Comparison of ENCODE assay signal across 25 mouse cellular contexts in genomic region chr14:20120012-20120411, GRCm38 (mm10).
"Had no signal": no experiment of that assay in that cellular context is flagged by ENCODE, and none has a peak within 500 bp of the region (broad histone marks: within the 10 kb centered on the region; RNA-seq: fewer than 3 reads in every experiment).

No protein-coding gene starts in this region.

- H3K36me3 ChIP-seq: limb, embryonic 13.5 days; liver, embryonic 12.5 days; liver, embryonic 15.5 days; lung, embryonic 15.5 days; midbrain, embryonic 10.5 days; midbrain, embryonic 13.5 days; neural tube, embryonic 13.5 days had no signal

- H3K9me3 ChIP-seq: limb, embryonic 13.5 days; liver, embryonic 12.5 days; liver, embryonic 15.5 days; lung, embryonic 15.5 days; megakaryocyte, embryonic 14.5 days; midbrain, embryonic 10.5 days; midbrain, embryonic 13.5 days; neural tube, embryonic 13.5 days had no signal

- H3K27ac ChIP-seq: kidney, postnatal 0 days; layer of hippocampus, adult 2 months; left cerebral cortex, adult 2 months; limb, embryonic 13.5 days; liver, embryonic 12.5 days; liver, embryonic 15.5 days; lung, embryonic 15.5 days; midbrain, embryonic 10.5 days; midbrain, embryonic 13.5 days; neural tube, embryonic 13.5 days; stomach, postnatal 0 days had no signal

- H3K4me3 ChIP-seq: layer of hippocampus, adult 2 months; left cerebral cortex, adult 2 months; limb, embryonic 13.5 days; liver, embryonic 12.5 days; liver, embryonic 15.5 days; lung, embryonic 15.5 days; megakaryocyte, embryonic 14.5 days; midbrain, embryonic 10.5 days; midbrain, embryonic 13.5 days; myocyte; neural tube, embryonic 13.5 days had no signal

- H3K4me1 ChIP-seq: midbrain, embryonic 13.5 days had no signal

- H3K27me3 ChIP-seq: limb, embryonic 13.5 days; liver, embryonic 12.5 days; liver, embryonic 15.5 days; lung, embryonic 15.5 days; neural tube, embryonic 13.5 days had no signal

- DNase-seq: kidney, adult 2 months; kidney, postnatal 25 days; layer of hippocampus, adult 9-11 months; left cerebral cortex, postnatal 4 days; liver; lung, adult 18-20 months; lung, postnatal 10 days; lung, postnatal 36 days; retina, postnatal 1 day; right cerebral cortex, postnatal 25 days; thymus, adult 18-20 months; thymus, postnatal 4 days had no signal
